9 mouse cellular contexts compared by ENCODE assay signal in genomic region chr13:117202755-117203471, GRCm38 (mm10). TPM values are rescaled to one million over a fixed set of nuclear protein-coding genes. Genes with fewer than 3 reads are reported as not detected.
DNase-seq lines count a peak whose midpoint lies in the region; ATAC-seq and TF ChIP-seq lines count a peak whose summit lies in the region.
"Had no signal": no experiment of that assay in that cellular context is flagged by ENCODE, and none has a peak within 500 bp of the region (broad histone marks: within the 10 kb centered on the region; RNA-seq: fewer than 3 reads in every experiment).

No protein-coding gene starts in this region.

- no peak overlapping the region for H3K4me3 ChIP-seq in kidney, embryonic 15.5 days (replicated peaks)
- no peak overlapping the region for H3K4me3 ChIP-seq in embryonic fibroblast, embryonic 13.5 days (ENCODE audit: insufficient read depth, low read length)
- no peak overlapping the region for H3K4me3 ChIP-seq in intestine, embryonic 16.5 days (ENCODE audit: low read length)
- H3K4me3 ChIP-seq: embryonic facial prominence, embryonic 13.5 days had no signal

- H3K9me3 ChIP-seq in kidney, embryonic 15.5 days (replicated peaks), result no peaks in the 10 kb centered on the region
- no peaks in the 10 kb centered on the region for H3K9me3 ChIP-seq in intestine, embryonic 16.5 days (ENCODE audit: control insufficient read depth, low read length)
- H3K9me3 ChIP-seq: embryonic facial prominence, embryonic 13.5 days had no signal

- 0 out of 2 replicates have a peak, but pooled peaks have one; percentile 31 for ATAC-seq in kidney, embryonic 15.5 days (replicated peaks; ENCODE audit: low FRiP score)
- 0 out of 2 replicates have a peak, but pooled peaks have one; percentile 23 for ATAC-seq in intestine, embryonic 16.5 days

- H3K27ac ChIP-seq in kidney, embryonic 15.5 days, result no peak overlapping the region
- no peak overlapping the region for H3K27ac ChIP-seq in embryonic fibroblast, embryonic 13.5 days (ENCODE audit: insufficient read depth, low read length)
- no peak overlapping the region for H3K27ac ChIP-seq in intestine, embryonic 16.5 days (ENCODE audit: low read length)
- H3K27ac ChIP-seq: embryonic facial prominence, embryonic 13.5 days had no signal

- no peak for DNase-seq in kidney, adult 9 months
- peak; percentile 63 for DNase-seq in CD4-positive helper T cell, adult 2 months (ENCODE audit: low read depth, low spot score)
- peak; percentile 32 to 37 for DNase-seq in adrenal gland, adult 18-20 months (ENCODE audit: low spot score in 2 of 2)
- DNase-seq in naive thymus-derived CD4-positive, alpha-beta T cell, adult 2 months (ENCODE audit: low read depth), result peak; percentile 76
- no peak for DNase-seq in spleen, postnatal 4 days (ENCODE audit: low spot score in 2 of 2)

- no peak overlapping the region for H3K4me2 ChIP-seq in kidney, embryonic 15.5 days
- H3K4me2 ChIP-seq in intestine, embryonic 16.5 days (ENCODE audit: low read depth, low read length), result no peak overlapping the region
- H3K4me2 ChIP-seq: embryonic facial prominence, embryonic 13.5 days had no signal

- no peaks in the 10 kb centered on the region for H3K27me3 ChIP-seq in kidney, embryonic 15.5 days
- no peaks in the 10 kb centered on the region for H3K27me3 ChIP-seq in intestine, embryonic 16.5 days (replicated peaks; ENCODE audit: control insufficient read depth, insufficient read depth, low read length)
- H3K27me3 ChIP-seq: embryonic facial prominence, embryonic 13.5 days had no signal

- no peaks in the 10 kb centered on the region for H3K36me3 ChIP-seq in kidney, embryonic 15.5 days
- no peaks in the 10 kb centered on the region for H3K36me3 ChIP-seq in intestine, embryonic 16.5 days (ENCODE audit: control insufficient read depth, insufficient read depth, low read length)
- H3K36me3 ChIP-seq: embryonic facial prominence, embryonic 13.5 days had no signal

- WGBS in kidney, embryonic 15.5 days, result 49% methylated on average over 22 of the region's 22 CpGs
- WGBS in intestine, embryonic 16.5 days, result 45% methylated on average over 22 of the region's 22 CpGs

- H3K9ac ChIP-seq in kidney, embryonic 15.5 days, result no peak overlapping the region
- H3K9ac ChIP-seq in intestine, embryonic 16.5 days (ENCODE audit: low read depth, low read length), result no peak overlapping the region
- H3K9ac ChIP-seq: embryonic facial prominence, embryonic 13.5 days had no signal

- peak; percentile 51; the same call in 1 of the 2 replicates for TF ChIP-seq CTCF in embryonic fibroblast, embryonic 13.5 days (IDR thresholded peaks at IDR 0.05; ENCODE audit: borderline replicate concordance, insufficient read depth, low read length)

- no peak for TF ChIP-seq POLR2A in embryonic fibroblast, embryonic 13.5 days (IDR thresholded peaks at IDR 0.05; ENCODE audit: low read depth, low read length)

- no peaks in the 10 kb centered on the region for H3K4me1 ChIP-seq in kidney, embryonic 15.5 days
- H3K4me1 ChIP-seq in embryonic fibroblast, embryonic 13.5 days (ENCODE audit: control insufficient read depth, insufficient read depth, low read length), result no peaks in the 10 kb centered on the region
- H3K4me1 ChIP-seq in intestine, embryonic 16.5 days (ENCODE audit: control insufficient read depth, insufficient read depth, low read length), result no peaks in the 10 kb centered on the region
- H3K4me1 ChIP-seq: embryonic facial prominence, embryonic 13.5 days had no signal

RNA-seq across cellular contexts. Expression of gene Emb, which starts 5.4 kb away (rescaled TPM):
- polyA plus RNA-seq in kidney, embryonic 15.5 days (2015; fragmentation: Nextera tagmentation; extraction: Ambion mirVana), result 41.0 and 41.9 TPM in 2 replicates
- total RNA-seq in adrenal gland, adult 18-20 months (2021), result 10 to 100 TPM; 22.0 to 32.3 TPM
- 39.9 and 59.8 TPM in 2 replicates for polyA plus RNA-seq in embryonic fibroblast, embryonic 13.5 days (2011; ENCODE audit: insufficient read length, low read depth, missing spikeins)
- 8.3 and 9.2 TPM in 2 replicates for polyA plus RNA-seq in intestine, embryonic 16.5 days (2015; fragmentation: Nextera tagmentation; extraction: Ambion mirVana)

RNA-seq across cellular contexts. Expression of gene Gm17509, which starts 18.0 kb away (rescaled TPM):
- polyA plus RNA-seq in kidney, embryonic 15.5 days (2015; fragmentation: Nextera tagmentation; extraction: Ambion mirVana), result 0.23 and 0.39 TPM in 2 replicates
- total RNA-seq in adrenal gland, adult 18-20 months (2021), result not detected
- not detected in 2 replicates for polyA plus RNA-seq in embryonic fibroblast, embryonic 13.5 days (2011; ENCODE audit: insufficient read length, low read depth, missing spikeins)
- polyA plus RNA-seq in intestine, embryonic 16.5 days (2015; fragmentation: Nextera tagmentation; extraction: Ambion mirVana), result not detected in 2 replicates

Comparison
In these comparisons a context has a peak if more than half of its experiments do, and no peak if none do; other contexts are left out.
1. DNase-seq: peak in CD4-positive helper T cell, adult 2 months (single experiment), adrenal gland, adult 18-20 months (2 of 2) and naive thymus-derived CD4-positive, alpha-beta T cell, adult 2 months (single experiment); none in kidney, adult 9 months (single experiment) and spleen, postnatal 4 days (0 of 2).